Mouse (Mus musculus): ENCODE measurements at regions not wholly inside any gene's neighbourhood (a gene's known extent, or its start where the extent isn't known, plus 50 kb on each side); places are given as distances from the start of the nearest gene placed in this dataset.

DNA sequence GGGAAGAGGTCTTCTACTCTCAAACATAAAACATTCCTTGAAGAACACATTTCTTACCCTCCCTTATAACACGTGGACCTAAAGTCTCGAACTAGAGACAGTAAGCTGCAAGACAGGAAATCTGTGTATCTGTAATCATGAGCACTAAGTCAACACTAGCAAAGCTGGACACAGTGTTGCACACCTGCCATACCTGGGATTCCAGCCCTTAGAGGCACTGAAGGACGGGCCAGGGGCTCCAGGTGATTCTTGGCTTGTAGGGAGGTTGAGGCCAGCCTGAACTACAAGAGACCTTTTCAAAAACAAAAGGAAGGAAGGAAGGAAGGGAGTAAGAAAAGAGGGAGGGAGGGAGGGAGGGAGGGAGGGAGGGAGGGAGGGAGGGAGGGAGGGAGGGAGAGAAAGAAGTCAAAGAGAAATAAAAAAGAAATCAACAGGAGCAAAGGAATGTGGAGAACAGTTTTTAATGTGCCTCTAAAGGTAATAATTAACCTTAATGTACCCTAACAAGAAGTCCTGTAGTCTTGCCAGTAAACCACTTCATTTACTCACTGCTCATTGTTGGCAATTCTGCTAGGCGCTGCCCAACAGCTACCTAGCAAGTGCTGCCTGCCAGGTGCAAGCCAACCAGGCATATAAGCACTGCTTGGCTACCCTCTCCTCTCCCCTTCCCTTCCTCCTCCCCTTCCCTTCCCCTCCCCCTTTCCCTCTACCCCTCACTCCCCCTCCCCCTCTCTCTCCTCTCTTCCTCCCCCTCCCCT is 401.0 kb upstream of the Acvr2a start:
- TF ChIP-seq CTCF (IDR thresholded peaks at IDR 0.05; ENCODE audit: low read depth): no peak
- TF ChIP-seq EP300 (IDR thresholded peaks at IDR 0.05; ENCODE audit: low read depth): no peak

Data from liver, embryonic 14.5 days (tissue).